Mouse (Mus musculus) embryonic facial prominence, embryonic 15.5 days (tissue): Measurements from ENCODE around the gene Dnah7c. TPM values are rescaled to one million over a fixed set of nuclear protein-coding genes. Genes with fewer than 3 reads are reported as not detected.
"Not testable (repeated sequence)": the region's sequence is repeated elsewhere in the genome, so short reads cannot be mapped to it uniquely, and the experiment has no call there.

Source experiments
- ATAC-seq: fragments of 200-750 bp; cut with Nextera tagmentation; 2 replicates; pipeline ENCODE4 v1.8.0; 2017; ENCODE audit warnings: low read depth, moderate TSS enrichment; ENCODE audit not compliant: insufficient number of reproducible peaks, low FRiP score, low TSS enrichment
- H3K27ac ChIP-seq: fragments of 300-500 bp; sonication (generic); replicated peaks from 2 replicates; pipeline ENCODE4 v1.5.1; 2015; ENCODE audit warnings: mild to moderate bottlenecking, inconsistent platforms
- H3K27me3 ChIP-seq: fragments of 300-500 bp; sonication (generic); 2 replicates; pipeline ENCODE4 v1.6.1; 2015; ENCODE audit warnings: inconsistent platforms
- H3K36me3 ChIP-seq: fragments of 300-500 bp; sonication (generic); 2 replicates; pipeline ENCODE4 v1.6.1; 2015; ENCODE audit warnings: mild to moderate bottlenecking, inconsistent platforms
- H3K4me1 ChIP-seq: fragments of 300-500 bp; sonication (generic); 2 replicates; pipeline ENCODE4 v1.6.1; 2015; ENCODE audit warnings: inconsistent platforms
- H3K4me2 ChIP-seq: fragments of 300-500 bp; sonication (generic); replicated peaks from 2 replicates; pipeline ENCODE4 v1.6.1; 2015; ENCODE audit warnings: mild to moderate bottlenecking, inconsistent platforms
- H3K4me3 ChIP-seq: fragments of 300-500 bp; sonication (generic); replicated peaks from 2 replicates; pipeline ENCODE4 v1.5.1; 2015; ENCODE audit warnings: mild to moderate bottlenecking, inconsistent platforms
- H3K9ac ChIP-seq: fragments of 300-500 bp; sonication (generic); 2 replicates; pipeline ENCODE4 v1.6.1; 2015; ENCODE audit warnings: inconsistent platforms
- H3K9me3 ChIP-seq: fragments of 300-500 bp; sonication (generic); replicated peaks from 2 replicates; pipeline ENCODE4 v1.6.1; 2016; ENCODE audit warnings: inconsistent platforms
- WGBS: fragments of 180-500 bp; shearing (Covaris S2); methylation state at CpG from one replicate; pipeline ENCODE4 v1.1.7; 2015; 5-methylcytosine and 5-hydroxymethylcytosine counted together
- polyA plus RNA-seq: library from polyadenylated mRNA; unstranded; fragments of >200 nt; fragmentation: Nextera tagmentation; extraction: Ambion mirVana; gene quantifications from 2 replicates; pipeline ENCODE4 v1.2.1, GENCODE M21; 2015

Dnah7c gene
- polyA plus RNA-seq, 1 experiment from 2014 or later, result 0.11 TPM

- 78% methylated on average over 2 of the region's 2 CpGs for WGBS
- H3K4me3 ChIP-seq, H3K36me3 ChIP-seq, H3K9ac ChIP-seq, H3K9me3 ChIP-seq, H3K27me3 ChIP-seq, H3K27ac ChIP-seq, H3K4me1 ChIP-seq, H3K4me2 ChIP-seq, ATAC-seq: not testable (repeated sequence)
These were observed 308.2 kb downstream of the Dnah7c start for GRCm38 (mm10) chr1:46733405-46734106.

- not testable (repeated sequence) for H3K4me1 ChIP-seq, H3K27me3 ChIP-seq, H3K4me2 ChIP-seq, H3K27ac ChIP-seq, H3K9ac ChIP-seq, ATAC-seq, H3K36me3 ChIP-seq, H3K4me3 ChIP-seq, H3K9me3 ChIP-seq
- 80% methylated on average over 2 of the region's 2 CpGs for WGBS
These were observed 309.1 kb downstream of the Dnah7c start for GRCm38 (mm10) chr1:46734455-46734854.

GRCm38 (mm10) chr1:46764600-46764999 is 339.2 kb downstream of the Dnah7c start:
- H3K4me2 ChIP-seq, H3K27ac ChIP-seq, H3K4me3 ChIP-seq, H3K9me3 ChIP-seq, ATAC-seq, H3K27me3 ChIP-seq, H3K9ac ChIP-seq, H3K4me1 ChIP-seq, H3K36me3 ChIP-seq: not testable (repeated sequence)
- whole genome bisulfite sequencing, result 71% methylated on average over 3 of the region's 3 CpGs

- H3K9me3 ChIP-seq, H3K4me1 ChIP-seq, ATAC-seq, H3K4me2 ChIP-seq, H3K36me3 ChIP-seq, H3K27me3 ChIP-seq, H3K9ac ChIP-seq, H3K4me3 ChIP-seq, H3K27ac ChIP-seq: not testable (repeated sequence)
These were observed 343.9 kb downstream of the Dnah7c start for GRCm38 (mm10) chr1:46769318-46769717.

- not testable (repeated sequence) for H3K36me3 ChIP-seq, H3K4me1 ChIP-seq, H3K27me3 ChIP-seq, ATAC-seq, H3K9ac ChIP-seq, H3K4me2 ChIP-seq, H3K4me3 ChIP-seq, H3K27ac ChIP-seq, H3K9me3 ChIP-seq
- WGBS, result 83% methylated on average over 7 of the region's 7 CpGs
These were observed 344.8 kb downstream of the Dnah7c start for GRCm38 (mm10) chr1:46770077-46770695.

GRCm38 (mm10) chr1:46782227-46782626 is 356.8 kb downstream of the Dnah7c start:
- H3K36me3 ChIP-seq, result not testable (repeated sequence)

GRCm38 (mm10) chr1:46805074-46805473 is 379.7 kb downstream of the Dnah7c start:
- Histone ChIP-seq H3K4me1 (no peaks in the 10 kb centered on the region), H3K4me3 (no peak overlapping the region), H3K27me3 (no peaks in the 10 kb centered on the region), H3K36me3 (peaks cover 4% of the 10 kb centered on the region; the same call in 1 of the 2 replicates), H3K9ac (no peak overlapping the region), H3K4me2 (no peak overlapping the region), H3K9me3 (no peaks in the 10 kb centered on the region), H3K27ac (no peak overlapping the region)
- 85% methylated on average over 1 of the region's 1 CpGs for WGBS
- ATAC-seq, result no peak

More at GRCm38 (mm10) chr1:46782227-46782626, 356.8 kb downstream of the Dnah7c start:
- WGBS, result 84% methylated on average over 4 of the region's 4 CpGs
- not testable (repeated sequence) for H3K27ac ChIP-seq, H3K4me3 ChIP-seq, H3K9me3 ChIP-seq, H3K27me3 ChIP-seq, H3K4me1 ChIP-seq, H3K4me2 ChIP-seq, ATAC-seq, H3K9ac ChIP-seq

- H3K4me1 ChIP-seq, H3K9ac ChIP-seq, H3K27ac ChIP-seq, H3K27me3 ChIP-seq, ATAC-seq, H3K9me3 ChIP-seq, H3K4me2 ChIP-seq, H3K4me3 ChIP-seq: not testable (repeated sequence)
- WGBS, result 84% methylated on average over 4 of the region's 4 CpGs
- peaks cover 19% of the 10 kb centered on the region; the same call in 1 of the 2 replicates for H3K36me3 ChIP-seq
These were observed 383.2 kb downstream of the Dnah7c start for GRCm38 (mm10) chr1:46808630-46809029.

- no peak for ATAC-seq
- WGBS, result 92% methylated on average over 5 of the region's 5 CpGs
- H3K36me3 ChIP-seq, result peaks cover 38% of the 10 kb centered on the region; the same call in 1 of the 2 replicates
- H3K27me3 ChIP-seq, result no peaks in the 10 kb centered on the region
- H3K4me2 ChIP-seq, result no peak overlapping the region
- no peak overlapping the region for H3K9ac ChIP-seq
- no peak overlapping the region for H3K4me3 ChIP-seq
- no peaks in the 10 kb centered on the region for H3K4me1 ChIP-seq
- H3K27ac ChIP-seq, result no peak overlapping the region
- no peaks in the 10 kb centered on the region for H3K9me3 ChIP-seq
These were observed 392.5 kb downstream of the Dnah7c start for GRCm38 (mm10) chr1:46817934-46818333.

- no peaks in the 10 kb centered on the region for H3K9me3 ChIP-seq
- no peaks in the 10 kb centered on the region for H3K4me1 ChIP-seq
- no peak overlapping the region for H3K4me3 ChIP-seq
- H3K9ac ChIP-seq, result no peak overlapping the region
- WGBS, result 79% methylated on average over 4 of the region's 4 CpGs
- ATAC-seq, result no peak
- H3K27me3 ChIP-seq, result no peaks in the 10 kb centered on the region
- H3K4me2 ChIP-seq, result no peak overlapping the region
- H3K27ac ChIP-seq, result no peak overlapping the region
- H3K36me3 ChIP-seq, result peaks cover 37% of the 10 kb centered on the region; the same call in 1 of the 2 replicates
These were observed 397.0 kb downstream of the Dnah7c start for GRCm38 (mm10) chr1:46822256-46822972.

GRCm38 (mm10) chr1:46830066-46830843 is 404.9 kb downstream of the Dnah7c start:
- no peaks in the 10 kb centered on the region for H3K27me3 ChIP-seq
- H3K9me3 ChIP-seq, result no peaks in the 10 kb centered on the region
- ATAC-seq, result no peak
- H3K4me3 ChIP-seq, result no peak overlapping the region
- peaks cover 9% of the 10 kb centered on the region for H3K36me3 ChIP-seq
- no peak overlapping the region for H3K27ac ChIP-seq
- WGBS, result 71% methylated on average over 2 of the region's 2 CpGs
- H3K4me2 ChIP-seq, result no peak overlapping the region
- no peak overlapping the region for H3K9ac ChIP-seq
- no peaks in the 10 kb centered on the region for H3K4me1 ChIP-seq
